Mouse (Mus musculus) retina, embryonic 14.5 days (tissue): ENCODE measurements around the gene Tmem107.

Source experiments
- DNase-seq: peaks from one replicate; pipeline ENCODE4 v3.0.0-alpha.2; 2015; ENCODE audit warnings: low spot score

Tmem107 gene

DNA sequence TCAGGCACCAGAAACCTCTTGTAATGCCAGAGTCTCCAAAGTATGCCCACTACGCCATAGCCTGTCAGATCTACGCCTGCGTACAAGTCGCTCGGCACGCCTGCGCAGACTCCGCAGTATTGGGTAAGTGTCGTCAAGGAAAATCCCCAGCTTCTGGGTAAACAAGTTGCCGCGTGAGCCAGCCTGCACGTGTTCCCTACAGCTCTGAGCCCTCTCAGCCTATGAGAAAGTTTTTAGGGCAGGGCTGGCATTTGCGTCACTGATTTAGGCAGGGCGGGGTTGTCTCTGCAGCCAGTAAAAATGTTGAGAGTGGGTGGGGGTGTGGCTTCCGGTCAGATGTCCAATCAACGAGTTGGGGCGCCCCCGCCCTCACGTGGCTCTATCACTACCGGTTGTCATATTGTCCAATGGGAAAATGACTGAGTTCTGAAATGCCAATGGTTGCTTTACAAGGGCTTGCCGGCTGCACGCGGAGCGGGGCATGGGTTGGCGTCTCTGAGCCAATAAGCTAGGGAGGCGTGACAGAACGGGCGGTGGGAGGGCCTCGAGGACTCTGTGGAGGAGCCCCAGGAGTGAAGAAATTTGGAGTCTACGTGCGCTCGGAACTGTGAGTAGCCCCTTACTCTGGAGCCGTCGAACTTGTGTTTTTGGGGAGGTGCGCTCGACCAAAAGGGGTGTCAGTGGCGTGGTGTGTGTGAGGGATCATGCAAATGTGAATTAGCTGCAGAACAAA lies 24.3 kb downstream of the Tmem107 start, which contains the start of gene Per1:
Gene Per1, plus strand, starts transcription at position 521 of the 733 bp plus-strand sequence.
- peak; percentile 99 for DNase-seq

DNA sequence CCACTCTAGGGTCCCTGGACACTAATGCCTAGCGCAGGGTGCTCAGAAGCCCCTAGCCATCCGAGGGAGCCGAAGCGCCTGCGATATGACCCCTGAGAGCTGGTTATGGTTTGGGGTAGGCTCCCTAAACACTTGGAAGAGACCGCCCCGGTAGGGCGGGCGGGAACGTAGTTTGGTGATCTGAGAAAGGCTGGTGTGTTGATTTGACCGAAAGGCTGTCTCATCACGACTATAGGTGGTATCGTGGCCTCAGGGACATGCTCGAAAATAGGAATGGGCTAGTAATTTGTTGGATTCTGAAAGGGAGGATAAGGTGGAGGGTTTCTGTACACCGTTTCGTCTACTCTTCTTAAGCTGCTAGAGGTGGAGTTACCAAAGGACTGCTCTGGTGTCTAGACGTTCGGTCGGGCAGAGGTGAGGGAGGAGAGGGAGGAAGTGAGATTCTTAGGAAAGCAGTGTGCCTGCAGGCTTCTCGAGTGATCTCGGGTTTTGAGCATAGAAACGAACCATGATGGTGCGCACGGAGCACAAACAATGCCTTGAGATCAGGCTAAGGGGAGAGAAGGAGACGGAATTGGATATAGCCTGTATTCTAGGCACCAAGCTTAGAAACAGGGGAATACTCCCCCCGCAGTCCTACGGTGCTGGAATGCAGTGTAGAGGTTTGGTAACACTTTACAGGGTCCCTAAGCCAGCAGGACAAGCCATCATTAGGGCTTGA lies 25.1 kb downstream of the Tmem107 start:
- no peak for DNase-seq

DNA sequence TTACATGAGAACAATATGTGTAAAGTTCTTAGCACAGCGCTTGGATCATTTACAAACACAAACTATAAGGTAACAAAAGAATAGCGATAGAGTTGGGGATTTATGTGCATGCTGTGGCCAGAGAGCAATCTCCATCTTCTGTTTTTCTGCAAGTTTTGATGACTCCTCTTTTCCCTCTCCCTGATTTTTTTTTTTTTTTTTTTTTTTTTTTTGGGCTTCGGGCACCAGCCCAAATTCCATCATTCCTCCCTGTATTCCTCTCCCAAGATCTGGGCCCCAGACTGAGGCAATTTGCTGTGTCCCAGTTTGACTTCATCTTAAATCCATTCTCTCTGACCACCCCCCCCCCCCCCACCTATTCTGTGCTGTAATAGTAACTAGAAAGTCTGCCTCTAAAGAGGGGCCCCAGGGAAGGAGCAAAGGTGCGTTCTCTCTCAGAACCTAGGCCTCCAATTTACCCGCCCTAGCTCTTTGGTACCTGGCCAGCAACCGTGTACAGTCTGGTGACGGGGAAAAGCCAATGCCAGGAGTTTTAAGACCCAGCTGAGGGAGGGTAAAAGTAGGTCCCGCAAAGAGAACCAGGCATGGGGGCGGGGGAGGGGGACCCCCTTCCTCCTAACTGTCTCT lies 25.9 kb downstream of the Tmem107 start:
- DNase-seq: no peak

DNA sequence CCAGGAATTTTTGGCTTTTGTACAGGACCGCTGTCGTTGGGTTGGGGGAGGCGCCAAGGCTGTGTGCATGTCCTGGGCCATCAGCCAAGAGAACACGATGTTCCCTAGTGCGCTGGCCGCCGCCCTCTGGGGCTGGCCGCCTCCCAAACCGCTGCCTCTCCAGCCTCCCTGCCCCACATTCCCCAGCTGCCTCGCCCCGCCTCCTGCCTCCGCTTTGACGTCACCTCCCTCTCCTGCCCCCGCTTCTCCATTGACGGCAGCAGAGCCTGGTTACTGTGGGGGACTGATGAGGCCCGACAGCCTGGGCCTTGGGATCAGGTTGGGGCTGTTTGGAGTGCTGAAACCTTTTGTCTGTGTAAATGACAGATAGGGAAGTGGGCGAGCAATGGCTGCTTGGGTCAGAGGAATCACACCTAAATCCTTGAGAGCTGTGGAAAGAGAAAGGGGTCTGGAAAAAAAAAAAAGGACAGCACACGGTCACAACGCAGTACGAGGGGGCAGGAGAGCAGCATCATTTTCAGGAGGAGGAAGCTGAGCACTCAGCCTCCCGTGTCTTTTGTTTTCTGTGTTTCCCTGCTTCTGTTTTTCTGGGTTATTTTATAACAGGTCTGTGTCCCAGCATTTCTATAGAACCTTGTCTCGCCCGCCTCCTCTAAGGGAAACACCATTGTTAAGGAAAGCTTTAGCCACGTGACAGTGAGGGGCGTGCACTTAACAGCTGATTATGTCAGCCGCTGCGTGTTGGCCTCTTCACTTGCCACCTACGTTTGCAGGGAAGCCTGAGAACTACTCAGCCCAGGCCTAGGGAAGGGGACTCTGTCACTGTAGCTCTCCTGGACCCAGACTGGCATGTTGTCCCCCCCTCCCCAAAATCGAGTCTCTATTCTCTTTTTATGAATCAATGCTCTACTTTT lies 26.6 kb downstream of the Tmem107 start:
- DNase-seq: peak; percentile 85

DNA sequence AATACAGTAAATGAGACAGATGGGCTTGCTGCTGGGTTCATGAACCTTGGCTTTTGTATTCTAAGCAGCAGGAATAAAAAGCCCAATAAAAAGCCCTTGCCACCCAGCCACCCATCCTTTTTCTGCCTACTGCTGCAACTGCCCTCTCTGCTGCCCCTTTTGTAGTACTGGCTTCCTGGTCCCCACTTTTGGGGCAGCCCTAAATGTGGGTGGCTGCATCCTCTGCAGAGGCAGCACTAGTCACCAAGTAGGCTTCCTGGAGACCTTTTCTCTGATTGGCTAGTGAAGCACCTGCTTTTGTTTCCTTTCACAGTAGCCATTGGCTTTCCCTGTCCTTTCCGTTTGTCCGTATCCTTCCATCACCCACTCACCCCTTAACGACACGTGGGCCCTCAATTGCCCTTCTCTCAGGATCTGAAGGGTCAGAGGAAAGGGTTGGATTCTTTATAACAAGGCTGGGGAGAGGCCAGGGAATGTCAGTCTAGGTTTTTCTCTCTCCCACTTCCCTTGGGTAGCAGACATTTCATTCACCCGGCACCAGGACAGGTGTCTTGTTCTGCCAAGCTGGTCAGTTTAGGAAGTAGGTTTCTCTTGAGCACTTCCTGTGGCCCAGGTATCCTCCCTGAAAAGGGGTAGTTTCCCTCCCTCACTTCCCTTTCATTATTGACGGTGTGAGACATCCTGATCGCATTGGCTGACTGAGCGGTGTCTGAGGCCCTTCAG lies 27.6 kb downstream of the Tmem107 start:
- no peak for DNase-seq

DNA sequence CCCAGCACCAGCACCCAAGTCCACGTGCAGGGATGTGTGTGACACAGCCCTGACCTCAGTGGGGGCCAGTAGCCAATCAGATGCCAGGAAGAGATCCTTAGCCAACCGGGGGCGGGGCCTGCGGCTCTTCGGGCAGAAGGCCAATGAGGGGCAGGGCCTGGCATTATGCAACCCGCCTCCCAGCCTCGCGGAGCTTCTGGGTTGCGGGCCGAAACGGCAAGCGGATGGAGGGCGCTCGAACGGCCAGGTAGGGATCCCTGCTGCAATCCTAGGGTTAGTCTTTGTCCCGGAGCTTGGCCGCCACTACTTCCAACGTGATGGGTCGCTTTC lies 28.1 kb downstream of the Tmem107 start:
- peak; percentile 95 for DNase-seq

DNA sequence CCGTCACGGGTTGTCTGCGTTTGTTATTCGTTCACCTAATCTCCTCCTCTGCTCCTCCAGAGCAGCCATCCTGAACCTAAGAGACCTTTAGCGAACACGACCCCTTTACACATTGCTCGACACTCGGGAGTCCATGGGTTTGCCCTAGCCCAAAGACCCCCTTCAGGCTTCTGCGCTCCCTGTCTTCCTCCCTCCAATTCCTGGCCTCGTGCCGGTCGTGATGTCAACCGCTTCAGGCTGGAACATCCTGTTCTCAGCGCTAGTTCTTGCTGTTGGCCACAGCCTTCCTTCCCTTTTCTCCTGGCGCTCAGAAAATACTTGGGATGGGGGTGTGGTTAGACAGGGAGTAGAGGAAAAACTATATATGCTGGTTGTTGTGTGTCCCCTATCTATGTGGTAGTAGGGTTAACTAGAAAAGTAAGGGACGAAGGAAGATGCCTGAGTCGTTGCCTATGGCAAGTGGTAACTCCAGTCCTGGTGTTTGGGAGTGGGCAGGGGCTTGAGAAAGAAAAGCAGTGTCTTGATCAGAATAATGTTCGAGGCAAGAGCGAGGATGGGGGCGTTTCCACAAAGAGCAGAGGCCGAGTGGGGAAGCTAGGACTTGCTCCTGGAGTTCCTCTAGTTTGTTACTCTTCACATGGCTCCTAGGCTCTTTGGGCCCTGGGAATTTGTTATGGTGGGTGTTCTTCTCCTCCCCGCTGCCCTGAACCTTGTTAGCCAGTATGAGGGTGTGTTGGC lies 28.7 kb downstream of the Tmem107 start:
- DNase-seq: no peak

DNA sequence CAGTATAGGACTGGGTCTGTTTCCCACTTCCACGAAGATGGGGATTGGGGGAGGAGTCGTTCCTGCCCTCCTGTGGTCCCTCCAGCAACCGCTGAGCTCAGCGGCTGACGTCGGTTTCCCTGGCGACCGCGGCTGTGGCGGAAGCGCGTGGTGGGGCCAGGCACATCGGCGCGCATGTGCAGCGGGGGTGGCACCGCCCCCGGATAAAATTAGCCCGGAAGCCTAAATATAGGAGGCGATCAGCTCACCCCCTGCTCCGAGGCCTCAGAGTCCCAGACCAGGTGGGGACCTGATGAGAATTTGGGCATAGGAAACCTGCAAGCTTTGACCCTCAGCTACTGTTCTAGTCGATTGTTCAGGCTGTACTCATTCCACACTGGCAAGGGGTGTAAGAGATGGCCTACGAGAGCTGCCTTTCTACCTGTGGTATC lies 29.3 kb downstream of the Tmem107 start:
- DNase-seq: peak; percentile 84

DNA sequence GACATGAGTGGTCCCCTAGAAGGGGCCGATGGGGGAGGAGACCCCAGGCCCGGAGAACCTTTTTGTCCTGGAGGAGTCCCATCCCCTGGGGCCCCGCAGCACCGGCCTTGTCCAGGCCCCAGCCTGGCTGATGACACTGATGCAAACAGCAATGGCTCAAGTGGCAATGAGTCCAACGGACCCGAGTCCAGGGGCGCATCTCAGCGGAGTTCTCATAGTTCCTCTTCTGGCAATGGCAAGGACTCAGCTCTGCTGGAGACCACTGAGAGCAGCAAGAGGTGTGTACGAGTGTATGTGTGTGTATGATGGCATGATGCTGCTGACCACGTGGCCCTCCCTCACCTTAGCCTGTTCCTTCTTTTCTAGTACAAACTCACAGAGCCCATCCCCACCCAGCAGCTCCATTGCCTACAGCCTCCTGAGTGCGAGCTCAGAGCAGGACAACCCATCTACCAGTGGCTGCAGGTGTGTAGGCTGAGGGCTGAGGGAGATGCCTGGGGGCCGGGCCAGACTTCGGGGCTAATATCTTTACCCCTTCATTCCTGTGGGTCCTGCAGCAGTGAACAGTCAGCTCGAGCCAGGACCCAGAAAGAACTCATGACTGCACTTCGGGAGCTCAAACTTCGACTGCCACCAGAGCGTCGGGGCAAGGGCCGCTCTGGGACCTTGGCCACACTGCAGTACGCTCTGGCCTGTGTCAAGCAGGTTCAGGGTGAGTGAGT lies 30.2 kb downstream of the Tmem107 start:
- no peak for DNase-seq

DNA sequence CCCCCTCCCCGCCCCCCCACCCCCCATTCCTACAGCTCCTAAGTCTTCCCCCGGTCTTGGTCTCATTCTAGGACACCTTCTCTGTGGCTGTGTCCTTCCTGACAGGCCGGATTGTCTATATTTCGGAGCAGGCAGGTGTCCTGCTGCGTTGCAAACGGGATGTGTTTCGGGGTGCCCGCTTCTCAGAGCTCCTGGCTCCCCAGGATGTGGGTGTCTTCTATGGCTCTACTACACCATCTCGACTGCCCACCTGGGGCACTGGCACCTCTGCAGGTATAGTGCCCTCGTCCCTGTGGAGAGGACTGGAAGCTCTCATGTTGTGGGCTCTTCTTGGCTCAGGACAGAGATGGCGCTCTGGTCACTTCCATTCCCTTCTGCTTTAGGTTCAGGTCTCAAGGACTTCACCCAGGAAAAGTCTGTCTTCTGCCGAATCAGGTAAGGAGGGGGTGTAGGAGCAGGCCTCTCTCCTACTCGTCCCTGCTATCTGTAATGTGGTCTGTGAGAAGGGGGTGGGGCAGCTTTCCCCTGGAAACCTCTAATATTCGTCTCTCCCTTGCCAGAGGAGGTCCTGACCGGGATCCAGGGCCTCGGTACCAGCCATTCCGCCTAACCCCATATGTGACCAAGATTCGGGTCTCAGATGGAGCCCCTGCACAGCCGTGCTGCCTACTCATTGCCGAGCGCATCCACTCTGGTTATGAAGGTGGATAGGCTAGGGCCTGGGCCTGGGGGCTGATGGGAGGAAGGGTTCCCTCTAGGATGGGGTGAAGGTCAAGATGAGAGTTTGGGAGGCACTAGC lies 31.2 kb downstream of the Tmem107 start:
- no peak for DNase-seq

DNA sequence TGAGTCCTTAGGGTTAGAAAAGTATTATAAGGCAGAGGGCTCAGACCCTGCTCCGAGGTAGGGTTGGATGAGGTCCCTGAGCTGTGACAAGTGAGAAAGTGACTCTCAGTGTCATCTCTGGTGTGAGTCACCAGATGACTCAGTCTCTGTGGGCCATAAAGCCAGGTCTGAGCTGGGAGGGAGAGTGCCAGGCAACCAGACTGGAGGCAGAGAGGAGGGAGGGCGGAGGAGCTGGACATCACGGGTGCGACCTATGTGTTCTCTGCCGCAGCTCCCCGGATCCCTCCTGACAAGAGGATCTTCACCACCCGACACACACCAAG lies 31.8 kb downstream of the Tmem107 start:
- no peak for DNase-seq

DNA sequence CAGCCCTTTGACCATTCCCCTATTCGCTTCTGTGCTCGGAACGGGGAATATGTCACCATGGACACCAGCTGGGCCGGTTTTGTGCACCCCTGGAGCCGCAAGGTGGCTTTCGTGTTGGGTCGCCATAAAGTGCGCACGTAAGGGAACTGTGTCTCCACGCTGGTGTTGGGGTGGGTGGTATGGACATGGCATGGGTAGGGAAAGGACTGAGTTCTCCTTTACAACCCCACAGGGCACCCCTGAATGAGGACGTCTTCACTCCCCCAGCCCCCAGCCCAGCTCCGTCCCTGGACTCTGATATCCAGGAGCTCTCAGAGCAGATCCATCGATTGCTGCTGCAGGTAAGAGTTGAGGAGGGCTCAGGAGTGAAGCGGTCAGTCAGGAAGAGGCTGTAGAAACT lies 32.5 kb downstream of the Tmem107 start:
- no peak for DNase-seq

DNA sequence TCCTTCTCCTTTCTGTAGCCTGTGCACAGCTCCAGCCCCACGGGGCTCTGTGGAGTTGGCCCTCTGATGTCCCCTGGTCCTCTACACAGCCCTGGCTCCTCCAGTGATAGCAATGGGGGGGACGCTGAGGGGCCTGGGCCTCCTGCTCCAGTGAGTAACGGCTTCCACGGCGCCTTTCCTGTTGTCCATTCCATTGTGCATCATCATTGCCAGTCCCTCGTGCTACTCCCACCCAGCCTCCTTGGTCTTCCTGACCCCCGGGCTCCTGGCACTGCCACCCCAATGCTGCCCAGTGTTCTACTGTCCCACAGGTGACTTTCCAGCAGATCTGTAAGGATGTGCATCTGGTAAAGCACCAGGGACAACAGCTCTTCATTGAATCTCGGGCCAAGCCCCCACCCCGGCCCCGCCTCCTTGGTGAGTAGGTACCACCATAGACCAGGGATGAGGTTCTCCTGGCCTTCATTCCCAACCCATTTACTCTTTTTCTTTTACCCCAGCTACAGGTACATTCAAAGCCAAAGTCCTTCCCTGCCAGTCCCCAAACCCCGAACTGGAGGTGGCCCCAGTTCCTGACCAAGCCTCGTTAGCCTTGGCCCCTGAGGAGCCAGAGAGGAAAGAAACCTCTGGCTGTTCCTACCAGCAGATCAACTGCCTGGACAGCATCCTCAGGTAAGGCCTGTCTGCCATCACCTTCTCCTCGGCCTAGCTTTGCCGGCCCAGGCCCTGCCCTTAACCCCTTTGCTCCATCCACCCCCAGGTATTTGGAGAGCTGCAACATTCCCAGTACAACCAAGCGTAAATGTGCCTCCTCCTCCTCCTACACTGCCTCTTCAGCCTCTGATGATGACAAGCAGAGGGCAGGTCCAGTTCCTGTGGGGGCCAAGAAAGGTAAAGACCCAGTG lies 33.2 kb downstream of the Tmem107 start:
- no peak for DNase-seq

DNA sequence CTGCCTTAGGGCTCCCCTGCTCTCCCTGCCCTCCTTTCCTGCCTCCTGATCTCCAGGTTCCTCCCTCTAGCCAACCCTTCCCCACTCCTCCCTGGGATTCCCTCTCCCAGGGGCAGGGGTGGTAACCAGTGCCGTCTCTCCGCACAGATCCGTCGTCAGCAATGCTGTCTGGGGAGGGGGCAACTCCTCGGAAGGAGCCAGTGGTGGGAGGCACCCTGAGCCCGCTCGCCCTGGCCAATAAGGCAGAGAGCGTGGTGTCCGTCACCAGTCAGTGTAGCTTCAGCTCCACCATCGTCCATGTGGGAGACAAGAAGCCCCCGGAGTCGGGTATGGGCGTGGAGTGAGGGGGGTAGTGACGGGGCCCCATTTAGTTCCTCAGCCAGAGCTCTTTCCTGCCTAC lies 33.9 kb downstream of the Tmem107 start:
- no peak for DNase-seq

DNA sequence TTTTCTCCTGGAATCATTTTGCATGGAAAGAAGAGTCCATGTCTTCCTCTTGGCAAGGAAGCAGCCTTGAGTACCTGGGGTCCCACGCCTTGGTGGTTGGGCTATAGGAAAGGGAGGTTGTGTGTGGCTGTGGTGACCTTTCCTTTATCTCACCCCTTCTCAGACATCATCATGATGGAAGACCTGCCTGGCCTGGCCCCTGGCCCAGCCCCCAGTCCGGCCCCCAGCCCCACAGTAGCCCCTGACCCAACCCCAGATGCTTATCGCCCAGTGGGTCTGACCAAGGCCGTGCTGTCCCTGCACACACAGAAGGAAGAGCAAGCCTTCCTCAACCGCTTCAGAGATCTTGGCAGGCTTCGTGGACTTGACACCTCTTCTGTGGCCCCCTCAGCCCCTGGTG lies 34.6 kb downstream of the Tmem107 start:
- DNase-seq: no peak

DNA sequence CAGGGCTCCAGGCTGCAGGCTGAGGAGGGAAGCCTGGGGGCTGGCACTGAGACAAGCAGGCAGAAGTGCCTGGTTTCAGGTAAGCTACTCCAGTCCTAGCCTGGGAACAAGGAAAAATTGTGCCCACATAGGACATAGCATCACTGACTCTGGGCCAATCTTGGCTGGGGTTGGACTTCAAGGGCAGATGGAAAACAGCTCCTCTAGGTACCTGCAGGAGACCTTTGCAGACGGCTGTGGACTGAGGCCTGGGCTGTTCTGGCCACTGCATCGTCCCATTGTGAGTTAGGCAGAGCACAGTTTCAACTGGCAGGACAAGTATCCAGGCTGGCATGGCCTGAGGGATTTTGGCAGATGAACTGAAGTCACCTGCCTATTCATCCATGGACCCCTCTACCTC lies 35.2 kb downstream of the Tmem107 start:
- no peak for DNase-seq

DNA sequence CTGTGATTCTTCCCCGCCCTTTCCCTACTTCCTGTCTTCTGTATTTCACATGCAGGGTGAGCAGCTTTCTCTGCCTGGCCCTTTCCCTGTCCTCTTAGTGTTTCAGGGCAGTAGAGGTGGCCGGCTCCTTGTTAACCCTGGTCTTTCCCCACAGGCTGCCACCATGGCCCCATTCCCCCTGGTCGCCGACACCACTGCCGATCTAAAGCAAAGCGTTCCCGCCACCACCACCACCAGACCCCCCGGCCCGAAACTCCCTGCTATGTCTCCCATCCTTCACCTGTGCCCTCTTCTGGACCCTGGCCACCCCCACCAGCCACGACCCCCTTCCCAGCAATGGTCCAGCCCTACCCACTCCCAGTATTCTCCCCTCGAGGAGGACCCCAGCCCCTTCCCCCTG lies 35.7 kb downstream of the Tmem107 start:
- no peak for DNase-seq

DNA sequence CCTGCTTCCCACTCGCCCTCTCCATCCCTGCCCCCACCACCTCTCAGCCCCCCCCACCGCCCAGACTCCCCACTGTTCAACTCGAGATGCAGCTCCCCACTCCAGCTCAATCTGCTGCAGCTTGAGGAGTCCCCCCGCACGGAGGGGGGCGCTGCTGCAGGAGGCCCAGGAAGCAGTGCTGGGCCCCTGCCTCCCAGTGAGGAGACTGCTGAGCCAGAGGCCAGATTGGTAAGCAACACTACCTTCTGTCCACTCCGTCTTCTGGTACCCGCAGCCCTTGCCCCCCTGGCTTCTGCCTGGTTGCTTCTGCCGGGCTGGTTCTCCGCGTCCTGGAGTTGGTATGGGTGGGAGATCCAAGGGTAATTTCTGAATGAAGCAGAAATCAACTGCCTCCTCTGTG lies 36.2 kb downstream of the Tmem107 start:
- no peak for DNase-seq
